Mouse (Mus musculus) ES-E14 (cell line): Measurements from ENCODE around the gene Wnt3a. TPM values are rescaled to one million over a fixed set of nuclear protein-coding genes. Genes with fewer than 3 reads are reported as not detected.
A peak's percentile ranks its signal among the peaks of the same experiment; 100 is the strongest.

Experiments used
- DNase-seq: peaks from one replicate; pipeline ENCODE4 v3.0.0-alpha.2; 2013; ENCODE audit warnings: low read depth, low spot score
- H3K27ac ChIP-seq: 2 replicates; pipeline ENCODE4 v1.5.1; 2012; ENCODE audit warnings: low read depth, mild to moderate bottlenecking, low read length, moderate library complexity, mixed read lengths; ENCODE audit not compliant: poor library complexity, insufficient read depth, severe bottlenecking
- H3K36me3 ChIP-seq: 2 replicates; pipeline ENCODE4 v1.6.1; 2012; ENCODE audit warnings: mild to moderate bottlenecking, low read length, moderate library complexity, mixed read lengths; ENCODE audit not compliant: control insufficient read depth, poor library complexity, insufficient read depth, severe bottlenecking
- H3K4me1 ChIP-seq, 2 experiments: fragments of 150-350 bp in 1 of 2; sonication (generic) in 1 of 2; 2 replicates each; pipeline ENCODE4 v1.6.1; 2012; ENCODE audit warnings: low read length in 2 of 2, mild to moderate bottlenecking in 1 of 2, mixed read lengths in 1 of 2; ENCODE audit not compliant: control insufficient read depth in 2 of 2, insufficient read depth in 2 of 2, poor library complexity in 1 of 2
- H3K4me3 ChIP-seq, 2 experiments: fragments of 150-350 bp in 1 of 2; sonication (generic) in 1 of 2; 2 replicates each; pipeline ENCODE4 v1.5.1; 2012; ENCODE audit warnings: low read length in 2 of 2, low read depth in 1 of 2, mild to moderate bottlenecking in 1 of 2, mixed read lengths in 1 of 2; ENCODE audit not compliant: insufficient read depth in 1 of 2, poor library complexity in 1 of 2, severe bottlenecking in 1 of 2
- H3K9ac ChIP-seq: 2 replicates; pipeline ENCODE4 v1.6.1; 2012; ENCODE audit warnings: low read depth, mild to moderate bottlenecking, low read length, mixed read lengths; ENCODE audit not compliant: poor library complexity, insufficient read depth, severe bottlenecking
- H3K9me3 ChIP-seq: fragments of 150-350 bp; sonication (generic); 2 replicates; pipeline ENCODE4 v1.6.1; 2012; ENCODE audit warnings: low read depth, mild to moderate bottlenecking, low read length; ENCODE audit not compliant: control insufficient read depth, insufficient read depth
- CHD2 ChIP-seq: IDR thresholded peaks from 2 replicates; pipeline ENCODE4 v1.6.1; 2014; ENCODE audit warnings: mild to moderate bottlenecking, low read depth, low read length, inconsistent platforms
- HCFC1 ChIP-seq: IDR thresholded peaks from 2 replicates; pipeline ENCODE4 v1.6.1; 2012; ENCODE audit warnings: low read length, inconsistent platforms, borderline replicate concordance; ENCODE audit not compliant: insufficient read depth
- MAFK ChIP-seq: IDR thresholded peaks from 2 replicates; pipeline ENCODE4 v1.6.1; 2014; ENCODE audit warnings: mild to moderate bottlenecking, low read depth, low read length, inconsistent platforms; ENCODE audit not compliant: insufficient read depth
- ZC3H11A ChIP-seq: IDR thresholded peaks from 2 replicates; pipeline ENCODE4 v1.6.1; 2012; ENCODE audit warnings: low read depth, mild to moderate bottlenecking, inconsistent platforms, low read length, borderline replicate concordance
- ZNF384 ChIP-seq: IDR thresholded peaks from 2 replicates; pipeline ENCODE4 v1.6.1; 2012; ENCODE audit warnings: low read depth, low read length, inconsistent platforms
- in situ Hi-C, 2 experiments: fragments of 600-800 bp; cut with MboI; formaldehyde crosslinking; loops; one replicate each; pipeline ENCODE4 v1.15.1; 2025; ENCODE audit warnings: low sequenced_read_pairs in 2 of 2, inconsistent platforms in 1 of 2; ENCODE audit not compliant: unreplicated experiment in 2 of 2
- total RNA-seq: library from RNA; depleted of rRNA; stranded (reverse); fragments of 300-350 nt; gene quantifications from 2 replicates; pipeline ENCODE4 v1.2.3, GENCODE M21; 2012

Wnt3a gene
- total RNA-seq, 1 experiment, result 0.85 TPM

- Histone ChIP-seq H3K9ac (no peak overlapping the region), H3K36me3 (no peaks in the 10 kb centered on the region), H3K4me1 (no peaks in the 10 kb centered on the region), H3K27ac (no peak overlapping the region), H3K9me3 (no peaks in the 10 kb centered on the region), H3K4me3 (no peak overlapping the region)
- in situ Hi-C loops, result no loop called here
- DNase-seq, result no peak
- TF ChIP-seq HCFC1, result no peak
- TF ChIP-seq MAFK, result no peak
- TF ChIP-seq CHD2, result no peak
- no peak for TF ChIP-seq ZC3H11A
- TF ChIP-seq ZNF384, result no peak
Observed at GRCm38 (mm10) chr11:59335942-59336341, 45.4 kb upstream of the Wnt3a start.

- DNase-seq, result no peak
- TF ChIP-seq CHD2 (no peak), ZNF384 (no peak), MAFK (no peak), ZC3H11A (no peak), HCFC1 (no peak)
- no peak overlapping the region for H3K4me3 ChIP-seq
- H3K27ac ChIP-seq, result no peak overlapping the region
- no peaks in the 10 kb centered on the region for H3K4me1 ChIP-seq
- in situ Hi-C loops, result no loop called here
- no peaks in the 10 kb centered on the region for H3K9me3 ChIP-seq
- no peaks in the 10 kb centered on the region for H3K36me3 ChIP-seq
- no peak overlapping the region for H3K9ac ChIP-seq
Observed at GRCm38 (mm10) chr11:59335150-59335549, 44.6 kb upstream of the Wnt3a start.

GRCm38 (mm10) chr11:59332938-59333337, 42.4 kb upstream of the Wnt3a start:
- no peak overlapping the region for H3K4me3 ChIP-seq
- in situ Hi-C loops, result no loop called here
- no peaks in the 10 kb centered on the region for H3K9me3 ChIP-seq
- H3K4me1 ChIP-seq, result no peaks in the 10 kb centered on the region
- H3K27ac ChIP-seq, result no peak overlapping the region
- no peaks in the 10 kb centered on the region for H3K36me3 ChIP-seq
- no peak overlapping the region for H3K9ac ChIP-seq
- DNase-seq, result no peak
- TF ChIP-seq HCFC1 (no peak), ZNF384 (no peak), MAFK (no peak), CHD2 (no peak), ZC3H11A (no peak)

GRCm38 (mm10) chr11:59331167-59331869, 40.8 kb upstream of the Wnt3a start:
- H3K9me3 ChIP-seq, result no peaks in the 10 kb centered on the region
- no peak overlapping the region for H3K4me3 ChIP-seq
- no peak overlapping the region for H3K9ac ChIP-seq
- H3K4me1 ChIP-seq, result no peaks in the 10 kb centered on the region
- TF ChIP-seq ZC3H11A (no peak), CHD2 (no peak), HCFC1 (no peak), ZNF384 (no peak), MAFK (no peak)
- in situ Hi-C loops, result no loop called here
- no peaks in the 10 kb centered on the region for H3K36me3 ChIP-seq
- no peak for DNase-seq
- no peak overlapping the region for H3K27ac ChIP-seq

GRCm38 (mm10) chr11:59330560-59330959, 40.0 kb upstream of the Wnt3a start:
- Histone ChIP-seq H3K9me3 (no peaks in the 10 kb centered on the region), H3K27ac (no peak overlapping the region), H3K9ac (no peak overlapping the region), H3K36me3 (no peaks in the 10 kb centered on the region), H3K4me3 (no peak overlapping the region), H3K4me1 (no peaks in the 10 kb centered on the region)
- in situ Hi-C loops, result no loop called here
- TF ChIP-seq ZC3H11A (no peak), ZNF384 (no peak), CHD2 (no peak), HCFC1 (no peak), MAFK (no peak)
- DNase-seq, result peak; percentile 66
